23 mouse cellular contexts compared by ENCODE assay signal in genomic region chr9:88276023-88276568, GRCm38 (mm10). TPM values are rescaled to one million over a fixed set of nuclear protein-coding genes. Genes with fewer than 3 reads are reported as not detected.
DNase-seq lines count a peak whose midpoint lies in the region; ATAC-seq and TF ChIP-seq lines count a peak whose summit lies in the region.
"Had no signal": no experiment of that assay in that cellular context is flagged by ENCODE, and none has a peak within 500 bp of the region (broad histone marks: within the 10 kb centered on the region; RNA-seq: fewer than 3 reads in every experiment).

No protein-coding gene starts in this region.

- H3K4me1 ChIP-seq in liver, postnatal 0 days (ENCODE audit: insufficient read depth): no peaks in the 10 kb centered on the region
- H3K4me1 ChIP-seq in kidney, adult 2 months (ENCODE audit: control insufficient read depth, insufficient read depth, low read length): peaks cover 18% of the 10 kb centered on the region; the same call in 1 of the 2 replicates
- H3K4me1 ChIP-seq: embryonic facial prominence, embryonic 12.5 days; forebrain, embryonic 15.5 days; hindbrain, embryonic 10.5 days; limb, embryonic 13.5 days; midbrain, embryonic 10.5 days had no signal

- H3K4me2 ChIP-seq in liver, postnatal 0 days (ENCODE audit: low read depth, low read length): no peak overlapping the region
- H3K4me2 ChIP-seq: embryonic facial prominence, embryonic 12.5 days; forebrain, embryonic 15.5 days; limb, embryonic 13.5 days had no signal

- in situ Hi-C loops in Patski (cut with MboI; ENCODE audit: low pct_unique_long_range_greater_than_20kb): no loop called here

- H3K27ac ChIP-seq in liver, postnatal 0 days (ENCODE audit: low read depth): no peak overlapping the region
- H3K27ac ChIP-seq in kidney, adult 2 months (ENCODE audit: insufficient read depth, low read depth, low read length): no peak overlapping the region
- H3K27ac ChIP-seq: embryonic facial prominence, embryonic 12.5 days; forebrain, embryonic 15.5 days; hindbrain, embryonic 10.5 days; hindbrain, postnatal 0 days; limb, embryonic 13.5 days; midbrain, embryonic 10.5 days had no signal

- H3K36me3 ChIP-seq in liver, postnatal 0 days (replicated peaks; ENCODE audit: insufficient read depth, low read length): no peaks in the 10 kb centered on the region
- H3K36me3 ChIP-seq in kidney, adult 2 months (ENCODE audit: control insufficient read depth, insufficient read depth, low read length): no peaks in the 10 kb centered on the region
- H3K36me3 ChIP-seq: embryonic facial prominence, embryonic 12.5 days; forebrain, embryonic 15.5 days; G1E; hindbrain, embryonic 10.5 days; limb, embryonic 13.5 days; midbrain, embryonic 10.5 days had no signal

- TF ChIP-seq POLR2A in kidney, adult 2 months (IDR thresholded peaks at IDR 0.05; ENCODE audit: low read depth, low read length): no peak

- peak; percentile 67 for ATAC-seq in liver, postnatal 0 days
- ATAC-seq in Patski: no peak
- ATAC-seq: CD4-positive, CD25-positive, alpha-beta regulatory T cell, adult 4 months; forebrain, embryonic 15.5 days; hindbrain, postnatal 0 days; intestine, postnatal 0 days had no signal

- 49% methylated on average over 3 of the region's 3 CpGs for WGBS in liver, postnatal 0 days (ENCODE audit: insufficient replicate concordance)
- 75% methylated on average over 3 of the region's 3 CpGs for WGBS in kidney, adult 2 months

- peak; percentile 31 for DNase-seq in heart, adult 8-10 months (ENCODE audit: low spot score)
- no peak for DNase-seq in heart, postnatal 14 days
- no peak for DNase-seq in liver, postnatal 0 days
- no peak for DNase-seq in liver
- peak; percentile 55 for DNase-seq in Patski (ENCODE audit: low read depth, low spot score)
- no peak for DNase-seq in urinary bladder, postnatal 14 days (ENCODE audit: low spot score)
- no peak for DNase-seq in kidney, adult 2 months
- DNase-seq: cerebellum, postnatal 10 days; gastrocnemius, postnatal 14 days; lung, adult 2 months; lung, postnatal 36 days; retina, postnatal 1 day; right cerebral cortex, postnatal 4 days; thymus, adult 2 months had no signal

- no peaks in the 10 kb centered on the region for H3K9me3 ChIP-seq in liver, postnatal 0 days (ENCODE audit: low read length)
- H3K9me3 ChIP-seq: embryonic facial prominence, embryonic 12.5 days; forebrain, embryonic 15.5 days; G1E; hindbrain, embryonic 10.5 days; limb, embryonic 13.5 days; midbrain, embryonic 10.5 days had no signal

- TF ChIP-seq EP300 in liver, postnatal 0 days (IDR thresholded peaks at IDR 0.05; ENCODE audit: low read depth): no peak

- H3K9ac ChIP-seq in liver, postnatal 0 days (replicated peaks): no peak overlapping the region
- H3K9ac ChIP-seq: embryonic facial prominence, embryonic 12.5 days; forebrain, embryonic 15.5 days; limb, embryonic 13.5 days had no signal

- TF ChIP-seq CTCF in liver, postnatal 0 days (IDR thresholded peaks at IDR 0.05; ENCODE audit: low read depth): no peak
- no peak for TF ChIP-seq CTCF in Patski (IDR thresholded peaks at IDR 0.05)
- TF ChIP-seq CTCF in kidney, adult 2 months (conservative IDR thresholded peaks at IDR 0.05; ENCODE audit: insufficient read depth, insufficient read length, low read depth, low read length): no peak

- no peak overlapping the region for H3K4me3 ChIP-seq in liver, postnatal 0 days (ENCODE audit: low read depth, low read length)
- no peak overlapping the region for H3K4me3 ChIP-seq in kidney, adult 2 months (ENCODE audit: insufficient read depth, low read depth, low read length)
- H3K4me3 ChIP-seq: embryonic facial prominence, embryonic 12.5 days; forebrain, embryonic 15.5 days; hindbrain, embryonic 10.5 days; limb, embryonic 13.5 days; midbrain, embryonic 10.5 days had no signal

- CTCF ChIA-PET in Patski (lab: Charles Lee): interaction anchor here (1.5 kb wide), 2 partner anchors 17 to 258 kb away, joined by 3 read pairs; no protein-coding TSS in a partner anchor

- H3K27me3 ChIP-seq in liver, postnatal 0 days (ENCODE audit: insufficient read depth, low read length): no peaks in the 10 kb centered on the region
- H3K27me3 ChIP-seq in Patski: no peaks in the 10 kb centered on the region
- H3K27me3 ChIP-seq in kidney, adult 2 months (replicated peaks; ENCODE audit: control insufficient read depth, insufficient read depth, low read length): no peaks in the 10 kb centered on the region
- H3K27me3 ChIP-seq: embryonic facial prominence, embryonic 12.5 days; forebrain, embryonic 15.5 days; limb, embryonic 13.5 days had no signal

- intact Hi-C loops in heart, postnatal 14 days (cut with DNase I): loop anchor here (10.0 kb wide), 1 partner anchor 49 kb away; the partner anchor contains the start of gene Nt5e

- POLR2A ChIA-PET in Patski (lab: Charles Lee): no interaction called here

RNA-seq across cellular contexts. Expression of gene Nt5e, which starts 50.9 kb away (rescaled TPM):
- 10 to 100 TPM in 2 of 4 experiments, 1 to 10 TPM in 2; 8.2 to 12.4 (median 10.8) TPM for total RNA-seq in heart, adult 8-10 months (2022)
- total RNA-seq in heart, postnatal 14 days (2021): 10 to 100 TPM; 15.1 to 15.5 TPM
- polyA plus RNA-seq in liver, postnatal 0 days (2015; fragmentation: Nextera tagmentation; extraction: Ambion mirVana): 17.3 and 18.9 TPM in 2 replicates
- polyA plus RNA-seq in Patski (2021): 7.1 TPM
- 16.1 and 21.8 TPM in 2 replicates for polyA plus RNA-seq in kidney, adult 2 months (2012; rRNA removed)
- polyA plus RNA-seq: G1E had no signal

Comparison
In these comparisons a context has a peak if more than half of its experiments do, and no peak if none do; other contexts are left out.
1. DNase-seq: peak in heart, adult 8-10 months (single experiment) and Patski (single experiment); none in heart, postnatal 14 days (0 of 2), liver, postnatal 0 days (single experiment), liver (single experiment), urinary bladder, postnatal 14 days (single experiment) and kidney, adult 2 months (single experiment).